Mouse (Mus musculus) layer of hippocampus, adult 11-12 months (tissue): Measurements from ENCODE around the gene Zdhhc21.
A peak's percentile ranks its signal among the peaks of the same experiment; 100 is the strongest.

ENCODE experiments used
- DNase-seq: peaks from one replicate; pipeline ENCODE4 v3.0.0; 2022; ENCODE audit warnings: low spot score

The Zdhhc21 gene

DNA sequence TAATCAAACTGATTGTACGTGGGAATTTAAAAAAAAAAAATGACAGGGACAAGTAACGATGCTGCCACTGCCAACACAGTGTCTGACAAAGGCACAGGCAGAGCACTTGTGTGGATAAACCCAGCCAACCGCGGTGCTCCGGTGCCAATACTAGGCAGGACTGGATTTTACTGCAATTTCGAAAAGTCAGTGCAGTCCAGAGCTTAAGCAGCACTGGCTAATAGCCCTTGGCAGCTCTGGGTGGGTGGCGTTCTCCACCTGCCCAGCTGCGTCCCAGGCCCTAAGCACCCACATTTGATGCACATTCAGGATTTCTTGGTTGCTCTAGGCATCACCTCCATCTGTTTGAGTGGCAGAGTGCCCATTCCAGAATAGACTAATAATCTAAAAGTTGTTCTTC is 3.6 kb upstream of the Zdhhc21 start:
- no peak for DNase-seq

- DNase-seq: no peak
These were observed 1.7 kb upstream of the Zdhhc21 start for GRCm38 (mm10) chr4:82861451-82861850.

GRCm38 (mm10) chr4:82860566-82860965 is 808 bp upstream of the Zdhhc21 start:
- DNase-seq: no peak

DNA sequence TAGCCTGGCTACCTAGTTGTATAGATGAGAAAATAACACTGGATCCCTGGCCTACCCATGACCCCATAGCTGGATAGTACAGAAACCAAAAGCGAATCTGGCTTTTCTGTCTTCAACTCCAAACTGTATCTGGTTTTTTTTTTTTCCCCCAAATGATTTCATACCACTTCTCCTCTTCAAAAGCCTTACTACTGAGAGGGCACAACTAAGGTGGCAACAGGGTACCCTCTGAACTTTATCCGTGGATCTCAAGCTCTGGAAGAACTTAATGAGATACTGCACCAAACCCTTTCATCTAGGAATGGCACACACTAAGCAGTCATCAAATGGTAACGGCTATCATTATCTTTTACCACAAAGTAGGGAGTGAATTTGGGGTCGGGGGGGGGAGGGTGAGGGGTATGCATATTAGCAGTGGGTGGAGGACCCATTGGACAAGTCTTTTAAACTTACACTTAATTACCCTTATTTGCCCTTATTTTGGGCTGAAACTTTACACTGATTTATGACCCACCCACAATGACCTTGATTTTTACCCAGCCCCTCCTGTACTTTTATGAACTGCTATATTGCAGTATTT is 1.2 kb downstream of the Zdhhc21 start:
- DNase-seq: no peak

DNA sequence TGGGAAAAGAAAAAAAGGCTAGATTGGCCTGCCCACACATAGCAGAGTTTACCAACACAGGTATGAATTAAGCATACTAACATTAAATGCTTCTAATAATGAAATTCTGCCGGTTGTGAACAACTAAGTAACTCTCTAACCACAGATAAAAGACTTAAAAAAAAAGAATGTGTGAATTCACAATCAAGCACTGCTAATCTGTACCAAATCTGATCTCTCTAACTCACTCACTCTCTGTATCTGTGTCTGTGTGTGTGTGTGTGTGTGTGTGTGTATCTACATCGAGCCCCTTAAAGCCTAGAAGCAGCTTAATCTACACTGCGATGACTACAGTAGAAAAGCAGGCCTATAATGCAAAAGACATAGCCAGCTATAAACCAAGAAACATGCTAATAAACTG is 2.8 kb downstream of the Zdhhc21 start:
- no peak for DNase-seq

GRCm38 (mm10) chr4:82853809-82854208 is 5.9 kb downstream of the Zdhhc21 start:
- no peak for DNase-seq

DNA sequence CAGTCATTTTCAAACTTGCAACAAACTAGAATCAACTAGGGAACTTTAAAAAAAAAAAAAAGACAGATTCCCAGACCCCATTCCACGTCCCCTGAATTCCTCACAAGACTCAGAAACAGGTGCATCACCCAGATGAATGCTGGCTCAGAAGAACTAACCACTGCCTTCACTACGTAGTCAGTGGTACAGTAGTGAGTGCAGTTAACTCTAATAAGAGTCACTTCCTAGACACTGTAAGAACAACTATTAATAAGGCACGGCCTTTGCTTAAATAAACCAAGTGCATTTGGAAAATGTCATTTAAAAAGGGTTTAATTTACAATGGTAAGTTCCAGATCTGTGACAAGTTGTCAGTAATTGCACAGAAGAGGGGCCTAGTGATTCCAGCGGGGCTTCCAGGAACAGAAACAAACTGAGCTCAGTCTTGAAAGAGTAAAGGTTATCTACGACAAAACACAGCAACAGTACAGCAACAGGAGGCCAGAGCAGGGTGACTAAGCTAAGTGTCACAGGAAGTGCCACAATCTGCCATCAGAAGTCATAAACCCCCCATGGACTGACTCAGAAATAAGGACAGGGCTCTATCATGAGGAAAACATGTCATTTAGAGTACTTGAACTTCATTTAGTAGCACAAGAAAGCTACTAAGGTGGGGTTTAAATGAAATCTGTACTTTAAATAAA is 11.1 kb downstream of the Zdhhc21 start:
- DNase-seq: no peak

DNA sequence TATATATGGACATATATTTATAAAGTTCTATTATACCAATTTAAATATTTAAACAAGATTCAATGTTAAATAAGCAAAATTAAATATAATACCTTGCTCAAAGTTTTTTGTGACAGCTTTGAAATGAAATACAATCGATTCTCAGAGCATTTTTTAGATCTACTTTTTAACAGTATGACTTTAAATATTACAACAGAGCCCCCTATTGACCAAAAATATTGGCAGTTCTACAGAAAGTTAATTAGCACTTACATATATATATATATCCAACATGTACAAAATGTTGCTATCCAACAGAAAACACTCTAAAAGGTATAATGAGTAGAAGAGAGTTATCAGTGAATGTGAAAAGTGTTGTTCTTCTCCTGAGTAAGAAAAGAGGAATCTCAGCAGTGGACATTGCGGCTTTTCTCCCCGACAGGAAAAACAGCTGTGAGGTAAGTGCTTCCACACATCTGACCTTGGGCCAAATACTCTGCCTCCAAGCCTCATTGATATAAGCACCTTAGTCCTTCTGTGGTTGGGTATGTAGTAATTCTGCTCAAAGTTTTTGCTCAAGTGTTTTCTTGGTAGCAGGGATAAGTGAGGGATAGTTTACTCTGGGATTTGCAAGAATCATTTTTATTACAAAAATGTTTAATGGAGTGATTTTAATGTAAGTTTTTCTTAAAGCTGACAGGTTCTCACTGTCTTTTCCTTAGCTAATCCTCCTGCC is 22.1 kb downstream of the Zdhhc21 start:
- no peak for DNase-seq

GRCm38 (mm10) chr4:82831155-82831554 is 28.6 kb downstream of the Zdhhc21 start:
- no peak for DNase-seq

DNA sequence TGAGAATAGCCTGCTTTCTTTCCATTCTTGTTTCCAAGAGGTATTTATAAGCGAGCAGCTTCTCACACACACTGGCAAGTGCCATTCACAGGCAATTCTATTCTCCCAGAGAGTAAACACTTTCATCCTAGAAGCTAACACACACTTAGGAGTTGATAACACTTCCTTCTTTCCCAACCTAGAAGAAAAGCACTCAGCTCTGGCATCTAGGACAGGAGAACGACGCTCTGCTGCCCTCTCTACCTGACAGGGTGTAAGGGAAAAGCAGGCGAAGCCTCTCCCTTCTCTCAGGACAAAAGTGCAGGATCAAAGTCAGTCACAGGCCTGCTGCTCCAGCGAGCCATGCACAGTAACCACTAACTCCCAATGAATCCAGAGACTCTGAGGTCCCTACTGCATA is 30.3 kb downstream of the Zdhhc21 start:
- no peak for DNase-seq

GRCm38 (mm10) chr4:82827001-82827400 is 32.8 kb downstream of the Zdhhc21 start:
- DNase-seq: no peak

- DNase-seq: no peak
These were observed 41.9 kb downstream of the Zdhhc21 start for GRCm38 (mm10) chr4:82817833-82818232.

DNA sequence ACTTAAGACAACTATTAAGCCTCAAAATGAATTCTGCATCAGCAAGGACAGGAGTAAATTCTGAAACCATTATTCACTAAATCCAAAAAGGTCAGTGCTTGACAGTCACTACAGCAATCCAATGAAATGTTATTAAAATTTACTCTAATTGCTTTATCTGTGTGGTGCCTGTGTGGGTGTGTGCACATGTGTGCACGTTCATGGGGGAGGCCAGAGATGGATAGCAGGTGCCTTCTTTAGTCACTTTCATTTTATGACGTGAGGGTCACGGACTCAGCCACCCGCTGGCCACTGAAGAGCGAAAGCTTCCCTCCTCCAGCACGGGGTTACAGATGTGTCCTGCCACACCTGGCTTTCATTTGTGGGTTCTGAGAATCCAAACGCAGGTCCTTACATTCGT is 43.4 kb downstream of the Zdhhc21 start:
- DNase-seq: no peak

DNA sequence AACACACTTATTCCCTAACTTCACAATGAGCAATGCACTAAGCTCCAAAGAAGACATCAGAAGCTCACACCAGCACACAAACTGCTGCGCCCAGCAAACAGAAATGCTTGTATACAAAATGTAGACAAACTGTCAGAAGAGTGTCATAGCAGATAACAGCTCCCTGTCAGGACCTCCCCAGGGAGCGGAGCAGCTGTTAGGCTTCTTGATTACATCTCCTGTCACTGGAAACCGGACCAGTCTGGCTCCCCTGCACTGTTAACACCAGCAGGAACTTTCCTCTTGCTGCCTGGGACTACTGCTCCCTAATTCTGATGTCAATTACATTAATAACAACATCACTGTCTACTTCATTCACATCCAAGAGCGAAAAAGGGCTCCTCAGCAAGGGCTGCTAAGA is 44.5 kb downstream of the Zdhhc21 start:
- DNase-seq: no peak

GRCm38 (mm10) chr4:82813356-82813755 is 46.4 kb downstream of the Zdhhc21 start:
- no peak for DNase-seq

DNA sequence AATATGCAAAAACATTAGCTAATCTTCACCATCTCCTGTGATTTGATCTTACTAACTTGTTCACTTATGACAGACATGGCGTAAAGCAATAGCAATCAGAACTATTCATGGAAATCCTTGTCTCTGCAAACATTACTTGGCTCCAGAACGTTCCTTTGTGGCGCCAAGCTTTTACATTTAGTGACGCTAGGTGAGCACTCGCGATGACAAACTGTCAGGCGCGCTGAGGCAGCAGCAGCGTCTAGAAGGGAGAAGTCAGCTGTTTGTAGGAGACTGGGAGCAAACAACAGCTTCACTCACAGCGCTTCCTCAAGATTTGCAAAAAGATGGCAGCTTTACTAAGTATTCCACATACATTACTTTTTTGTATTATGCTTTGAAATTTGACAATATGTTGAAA is 51.9 kb downstream of the Zdhhc21 start:
- no peak for DNase-seq

DNA sequence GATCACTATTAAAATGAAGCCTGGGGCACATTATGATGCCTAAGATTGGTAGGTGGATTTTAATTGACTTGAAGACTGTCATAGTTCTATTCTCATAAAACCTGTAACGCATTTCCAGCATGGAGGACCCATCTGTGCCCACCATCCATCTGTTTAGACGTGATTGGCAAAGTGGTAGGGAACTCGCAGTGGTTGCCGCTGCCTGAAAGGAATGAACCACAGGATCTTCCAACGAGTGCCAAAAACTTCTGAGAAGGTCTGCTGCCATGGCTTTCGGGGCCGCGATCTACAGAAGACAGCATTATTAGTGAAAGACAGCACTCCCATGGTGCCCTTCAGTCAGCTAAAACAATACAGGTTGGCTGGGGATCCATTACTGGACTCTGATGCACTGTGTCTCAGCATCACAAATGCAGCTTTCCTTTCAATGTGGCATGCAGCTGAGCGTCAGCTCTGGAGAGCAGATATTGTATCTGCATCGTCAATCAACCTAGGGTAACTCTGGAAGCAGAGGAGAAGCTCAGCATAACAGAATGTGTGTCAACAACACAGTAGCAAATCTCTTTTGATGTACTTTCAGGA is 53.5 kb downstream of the Zdhhc21 start:
- DNase-seq: peak; percentile 44

- DNase-seq: no peak
These were observed 55.7 kb downstream of the Zdhhc21 start for GRCm38 (mm10) chr4:82804019-82804418.

- DNase-seq: no peak
These were observed 66.2 kb downstream of the Zdhhc21 start for GRCm38 (mm10) chr4:82793608-82794007.

- no peak for DNase-seq
These were observed 66.7 kb downstream of the Zdhhc21 start for GRCm38 (mm10) chr4:82792906-82793580.

DNA sequence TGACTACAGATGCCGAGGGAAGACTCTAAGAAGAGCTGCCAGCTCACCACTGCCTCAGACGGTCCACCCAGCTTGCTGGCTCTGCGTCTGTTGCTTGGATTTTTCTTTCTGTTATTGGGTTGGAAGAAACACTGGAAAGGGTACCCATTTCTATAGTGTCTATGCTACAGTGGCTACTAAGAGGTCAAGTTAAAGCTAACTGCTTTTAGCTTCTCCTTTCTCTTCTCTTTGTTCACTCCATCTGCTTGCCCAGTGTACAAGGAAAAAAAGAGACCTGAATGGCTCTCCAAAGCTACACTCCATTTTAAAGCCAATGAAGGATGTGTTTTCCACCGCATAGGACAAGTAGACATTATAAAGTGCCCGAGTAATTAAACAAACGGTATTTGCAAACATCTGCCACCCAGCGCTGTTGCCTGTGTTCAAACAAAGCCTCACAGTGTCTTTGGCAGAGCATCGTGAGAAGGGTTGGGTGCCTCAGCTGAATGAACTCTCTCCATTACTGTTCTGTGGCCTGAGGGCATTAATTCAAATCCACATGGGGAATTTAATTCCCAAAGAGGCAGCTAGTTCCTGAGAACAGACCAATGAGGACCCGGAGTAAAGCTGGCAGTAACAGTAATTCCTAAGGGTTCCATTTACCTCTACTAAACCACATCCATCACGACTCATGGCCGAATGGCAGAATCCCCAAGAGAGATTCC is 94.1 kb downstream of the Zdhhc21 start:
- DNase-seq: no peak

- no peak for DNase-seq
These were observed 96.2 kb downstream of the Zdhhc21 start for GRCm38 (mm10) chr4:82763586-82763985.
